Mouse (Mus musculus) adrenal gland, adult (tissue): Measurements from ENCODE around the gene Ttc4.
A peak's percentile ranks its signal among the peaks of the same experiment; 100 is the strongest.

Source experiments
- DNase-seq, 2 experiments: peaks; one replicate each; pipeline ENCODE4 v3.0.0; 2022 to 2023; ENCODE audit warnings: low spot score in 1 of 2; ENCODE audit not compliant: inconsistent age in 2 of 2

Gene Ttc4

GRCm38 (mm10) chr4:106678442-106679118 lies at the start of gene Ttc4:
TSS of gene Ttc4 (minus strand) at chr4:106678944.
- peak; percentile 90 to 96 for DNase-seq

GRCm38 (mm10) chr4:106720631-106721030 lies 41.9 kb upstream of the Ttc4 start:
- peak in 1 of 2 experiments; percentile 45 for DNase-seq

GRCm38 (mm10) chr4:106713622-106714021 lies 34.9 kb upstream of the Ttc4 start:
- no peak for DNase-seq

- peak; percentile 79 to 91 for DNase-seq
Observed at GRCm38 (mm10) chr4:106708408-106708807, 29.7 kb upstream of the Ttc4 start.

- peak; percentile 52 to 83 for DNase-seq
Observed at GRCm38 (mm10) chr4:106707957-106708356, 29.2 kb upstream of the Ttc4 start.

GRCm38 (mm10) chr4:106705096-106705665 lies 26.4 kb upstream of the Ttc4 start:
- DNase-seq = no peak

GRCm38 (mm10) chr4:106704416-106704815 lies 25.7 kb upstream of the Ttc4 start:
- DNase-seq = no peak

- no peak for DNase-seq
Observed at GRCm38 (mm10) chr4:106703956-106704355, 25.2 kb upstream of the Ttc4 start.

GRCm38 (mm10) chr4:106700798-106701197 lies 22.1 kb upstream of the Ttc4 start:
- DNase-seq = no peak

GRCm38 (mm10) chr4:106699989-106700388 lies 21.2 kb upstream of the Ttc4 start:
- peak in 1 of 2 experiments; percentile 49 for DNase-seq

GRCm38 (mm10) chr4:106693841-106694430 lies 15.2 kb upstream of the Ttc4 start:
- DNase-seq = no peak

- no peak for DNase-seq
Observed at GRCm38 (mm10) chr4:106688636-106689296, 10.0 kb upstream of the Ttc4 start.

- no peak for DNase-seq
Observed at GRCm38 (mm10) chr4:106680955-106681354, 2.2 kb upstream of the Ttc4 start.

- DNase-seq = no peak
Observed at GRCm38 (mm10) chr4:106679152-106679551, 408 bp upstream of the Ttc4 start.

- DNase-seq = no peak
Observed at GRCm38 (mm10) chr4:106676749-106677148, 2.0 kb downstream of the Ttc4 start.

- no peak for DNase-seq
Observed at GRCm38 (mm10) chr4:106666546-106666945, 12.2 kb downstream of the Ttc4 start.

- no peak for DNase-seq
Observed at GRCm38 (mm10) chr4:106665673-106666072, 13.1 kb downstream of the Ttc4 start.

GRCm38 (mm10) chr4:106665269-106665668 lies 13.5 kb downstream of the Ttc4 start:
- DNase-seq = no peak

- no peak for DNase-seq
Observed at GRCm38 (mm10) chr4:106664697-106665096, 14.0 kb downstream of the Ttc4 start.

GRCm38 (mm10) chr4:106663956-106664470 lies 14.7 kb downstream of the Ttc4 start:
- no peak for DNase-seq

- DNase-seq = no peak
Observed at GRCm38 (mm10) chr4:106655681-106656080, 23.1 kb downstream of the Ttc4 start.

- DNase-seq = no peak
Observed at GRCm38 (mm10) chr4:106653051-106653450, 25.7 kb downstream of the Ttc4 start.
